In the genomic region with DNA sequence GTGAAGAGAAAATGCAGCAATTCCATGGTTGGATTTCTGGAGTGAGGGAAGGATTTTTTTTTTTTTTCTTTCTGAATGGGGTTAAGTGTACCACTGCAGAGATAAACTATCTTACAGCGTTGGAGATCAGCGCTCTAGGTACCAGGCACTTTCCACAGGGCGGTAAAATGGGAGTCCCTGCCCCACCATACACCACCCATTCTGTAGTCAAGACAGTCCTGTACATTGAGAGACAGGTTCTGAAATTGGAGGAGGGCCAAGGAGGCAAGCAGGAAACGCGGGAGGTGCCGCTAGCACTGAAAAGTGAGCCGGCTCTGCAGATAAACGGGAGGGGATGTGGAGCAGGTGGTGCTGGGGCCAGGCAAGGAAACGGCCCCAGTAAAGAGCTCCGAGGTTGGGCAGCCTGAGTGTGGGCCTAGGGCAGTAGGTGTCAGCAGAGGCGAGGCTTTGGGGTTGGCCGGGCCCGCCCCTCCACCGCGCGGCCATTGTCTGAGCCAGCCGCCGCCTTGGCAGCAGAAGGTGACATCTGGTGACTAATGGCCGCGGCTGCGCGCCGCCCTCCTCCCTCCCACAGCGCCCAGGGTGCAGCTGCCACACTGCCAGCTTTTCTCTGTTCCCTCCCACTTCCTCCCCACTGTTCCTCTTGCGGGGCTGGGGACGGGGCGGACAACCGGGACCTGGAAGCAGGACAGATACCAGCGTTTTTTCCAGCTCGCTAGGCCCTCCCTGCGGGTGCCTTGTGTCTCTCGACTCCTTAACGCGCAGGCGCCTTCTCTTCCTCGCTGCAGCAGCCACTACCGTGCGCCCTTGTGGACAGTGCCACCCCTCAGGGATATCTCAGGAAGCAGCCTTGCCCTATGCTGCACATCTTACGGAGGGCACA, we compare ENCODE assay signal across 8 mouse cellular contexts.
DNase-seq lines count a peak whose midpoint lies in the region; ATAC-seq and TF ChIP-seq lines count a peak whose summit lies in the region.

No protein-coding gene starts in this region.

- intact Hi-C loops in gastrocnemius, postnatal 14 days (cut with DNase I; ENCODE audit: low total_unique reads), result no loop called here

- H3K27ac ChIP-seq in cortical plate, adult 2 months (ENCODE audit: insufficient read depth, low read length), result peak overlapping the region; percentile 48

- peak; percentile 94 for ATAC-seq in megakaryocyte, adult 5-6 weeks (ENCODE audit: poor library complexity, severe bottlenecking)

- peaks cover 5% of the 10 kb centered on the region for H3K4me1 ChIP-seq in cortical plate, adult 2 months (ENCODE audit: control insufficient read depth, insufficient read depth, low read length)

- TF ChIP-seq CTCF in cortical plate, adult 2 months (IDR thresholded peaks at IDR 0.05; ENCODE audit: extremely low read depth, insufficient read depth, low read length), result 0 out of 2 replicates have a peak, but pooled peaks have one; percentile 10

- peak; percentile 56; the same call in 1 of the 2 replicates for TF ChIP-seq POLR2A in cortical plate, adult 2 months (IDR thresholded peaks at IDR 0.05; ENCODE audit: extremely low read depth, insufficient read depth, low read length)

- H3K4me3 ChIP-seq in cortical plate, adult 2 months (ENCODE audit: insufficient read depth, low read length), result peak overlapping the region; percentile 24

- peak; percentile 85 for DNase-seq in adipocyte (ENCODE audit: low spot score)
- peak; percentile 91 for DNase-seq in gastrocnemius, postnatal 14 days
- DNase-seq in induced T-regulatory cell, adult 2 months (ENCODE audit: low read depth), result peak; percentile 68
- peak; percentile 82 to 94 for DNase-seq in left cerebral cortex, adult 8-10 months (ENCODE audit: low spot score in 2 of 2)
- DNase-seq in right cerebral cortex, adult 18-20 months, result peak; percentile 93
- peak; percentile 74 for DNase-seq in urinary bladder, adult 2 months (ENCODE audit: low spot score)

Comparison
In these comparisons a context has a peak if more than half of its experiments do, and no peak if none do; other contexts are left out.
1. Peak in every context shown above with its lines: DNase-seq, ATAC-seq, H3K4me3 ChIP-seq and H3K27ac ChIP-seq.